Mouse (Mus musculus) granulocyte monocyte progenitor cell, adult 5-6 weeks (primary cell): ENCODE data around the gene Mysm1. TPM values are rescaled to one million over a fixed set of nuclear protein-coding genes. Genes with fewer than 3 reads are reported as not detected.
A peak's percentile ranks its signal among the peaks of the same experiment; 100 is the strongest.

Experiments
- ATAC-seq: replicated peaks from 2 replicates; pipeline ENCODE4 v1.8.0; 2016; ENCODE audit warnings: mild to moderate bottlenecking, moderate TSS enrichment, inconsistent platforms; ENCODE audit not compliant: poor library complexity, severe bottlenecking
- total RNA-seq, 2 experiments: library from RNA; stranded (forward) in 1 of 2; stranded (reverse) in 1 of 2; fragments of 200-712, 200-1000 nt in 1 of 2; fragments of >200 nt in 1 of 2; fragmentation: Nextera tagmentation in 1 of 2; gene quantifications; 2 replicates each; pipeline ENCODE4 v1.2.3; 2014 to 2017

Mysm1 gene
- total RNA-seq, 2 experiments from 2014 or later: 28.7 to 41.6 TPM

DNA sequence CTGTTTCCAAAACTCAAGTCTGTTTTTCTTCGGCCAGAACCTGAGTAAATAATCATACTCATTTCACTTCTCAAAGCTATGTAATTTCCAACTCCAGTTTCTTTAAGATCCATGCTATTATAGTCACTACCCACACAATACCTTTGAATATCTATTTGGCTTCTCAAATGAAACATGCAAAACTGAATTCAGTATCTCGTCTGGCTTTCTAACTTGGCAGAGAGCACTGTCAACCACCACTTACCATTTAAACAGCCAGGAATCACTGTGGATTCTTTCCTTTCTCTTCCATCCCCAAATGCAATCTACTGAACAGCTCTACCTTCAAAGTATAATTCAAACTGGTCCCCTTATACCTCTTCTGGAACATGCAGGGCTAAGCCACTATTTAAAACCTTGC is 5.6 kb downstream of the Mysm1 start:
- no peak for ATAC-seq

DNA sequence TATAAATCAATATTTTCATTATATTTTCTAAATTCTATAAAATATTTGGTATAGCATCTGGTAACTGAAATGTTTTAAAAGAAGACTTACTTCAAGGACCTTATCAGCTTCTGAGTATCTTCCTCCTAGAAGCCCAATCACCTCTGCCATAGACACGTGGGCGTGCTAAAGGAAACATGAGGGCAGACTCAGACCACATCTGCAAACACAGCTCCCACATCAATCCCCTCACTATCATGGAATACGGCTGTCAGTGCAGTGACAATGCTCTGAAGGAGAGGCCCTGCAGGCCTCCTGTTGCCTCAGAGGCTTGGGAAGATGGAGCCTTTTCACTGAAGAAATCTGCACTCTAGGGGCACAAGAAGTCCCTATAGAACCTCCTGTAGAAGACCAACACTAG is 26.1 kb downstream of the Mysm1 start:
- ATAC-seq: no peak

GRCm38 (mm10) chr4:94941221-94941855 is 37.6 kb downstream of the Mysm1 start:
- no peak for ATAC-seq

DNA sequence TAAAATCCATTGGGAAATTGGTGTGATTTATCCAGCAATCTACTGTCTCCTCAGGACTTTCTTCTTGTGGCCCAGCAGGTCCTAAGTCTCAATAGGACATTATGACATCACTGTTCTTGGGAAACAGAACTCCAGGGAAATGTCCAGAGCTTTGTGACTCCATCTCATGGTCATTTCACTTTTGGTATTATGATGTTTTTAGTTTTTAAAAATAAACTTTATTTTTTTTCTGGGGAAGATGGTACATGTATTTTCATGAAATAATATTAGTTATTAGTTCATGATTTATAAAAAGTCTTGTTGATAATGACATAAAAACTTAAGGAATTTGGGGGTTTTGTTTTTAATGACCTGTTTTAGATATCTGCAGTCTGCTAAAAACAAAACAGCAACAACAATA is 50.2 kb downstream of the Mysm1 start, which contains the start of gene Eqtn:
Eqtn (minus strand) TSS at position 101 of the 400 bp plus-strand sequence.
- ATAC-seq: no peak

GRCm38 (mm10) chr4:94901780-94902179 is 77.1 kb downstream of the Mysm1 start:
- no peak for ATAC-seq

DNA sequence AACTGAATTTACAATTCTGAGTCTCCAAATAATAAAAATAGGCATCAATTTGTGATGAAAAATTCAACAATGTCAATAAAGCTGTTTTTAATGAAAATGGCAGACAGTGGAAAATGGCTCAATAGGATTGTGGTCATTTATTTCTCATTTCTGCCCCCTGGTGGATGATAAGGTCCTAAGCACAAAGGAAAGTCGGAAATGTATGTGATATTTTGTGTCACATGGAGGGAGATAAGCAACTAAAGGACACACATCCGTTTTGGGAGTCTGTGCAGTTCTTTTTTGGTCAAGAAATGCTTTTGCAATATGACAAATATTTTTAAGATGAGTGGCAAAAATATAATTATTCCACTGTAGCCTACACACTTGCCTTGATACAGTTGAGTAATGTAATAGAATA is 78.2 kb downstream of the Mysm1 start:
- peak; percentile 78 for ATAC-seq

Other genes with a start within 250 kb of the Mysm1 start
- 0.26 and 0.84 TPM in 2 replicates for gene Tek, start 239.8 kb downstream of the Mysm1 start, total RNA-seq (2014; fragmentation: Nextera tagmentation)
- 0.36 and 4.4 TPM in 2 replicates for gene Tek, start 239.8 kb downstream of the Mysm1 start, total RNA-seq (2017)
- gene Eqtn, start 50.3 kb downstream of the Mysm1 start, total RNA-seq (2014; fragmentation: Nextera tagmentation): 0.77 and 3.2 TPM in 2 replicates
- gene Eqtn, start 50.3 kb downstream of the Mysm1 start, total RNA-seq (2017): not detected in 2 replicates
- 16.9 and 26.1 TPM in 2 replicates for gene Jun, start 73.1 kb upstream of the Mysm1 start, total RNA-seq (2014; fragmentation: Nextera tagmentation)
- 173 and 195 TPM in 2 replicates for gene Jun, start 73.1 kb upstream of the Mysm1 start, total RNA-seq (2017)